Mouse (Mus musculus) urinary bladder, adult 18-20 months (tissue): ENCODE measurements around the gene Zdhhc12.

ENCODE experiments used
- DNase-seq, 2 experiments: peaks; one replicate each; pipeline ENCODE4 v3.0.0; 2022; ENCODE audit warnings: low spot score in 2 of 2, mixed read lengths in 2 of 2

Gene Zdhhc12

GRCm38 (mm10) chr2:30100214-30100613 is 6.8 kb upstream of the Zdhhc12 start:
- DNase-seq = no peak

- DNase-seq = no peak
Observed at GRCm38 (mm10) chr2:30095882-30096527, 2.6 kb upstream of the Zdhhc12 start.

GRCm38 (mm10) chr2:30094208-30094588 is 750 bp upstream of the Zdhhc12 start:
- DNase-seq = no peak

GRCm38 (mm10) chr2:30092280-30092918 is 1.0 kb downstream of the Zdhhc12 start:
- DNase-seq = no peak

- DNase-seq = no peak
Observed at GRCm38 (mm10) chr2:30091521-30091920, 1.9 kb downstream of the Zdhhc12 start.

- DNase-seq = no peak
Observed at GRCm38 (mm10) chr2:30087310-30087709, 6.1 kb downstream of the Zdhhc12 start.

GRCm38 (mm10) chr2:30084632-30085031 is 8.8 kb downstream of the Zdhhc12 start:
- DNase-seq = no peak

GRCm38 (mm10) chr2:30084113-30084512 is 9.3 kb downstream of the Zdhhc12 start:
- DNase-seq = no peak

GRCm38 (mm10) chr2:30080181-30080800 is 13.2 kb downstream of the Zdhhc12 start:
- no peak for DNase-seq

- no peak for DNase-seq
Observed at GRCm38 (mm10) chr2:30078760-30079159, 14.7 kb downstream of the Zdhhc12 start.

- no peak for DNase-seq
Observed at GRCm38 (mm10) chr2:30078349-30078712, 15.1 kb downstream of the Zdhhc12 start.

GRCm38 (mm10) chr2:30077502-30078348 is 15.7 kb downstream of the Zdhhc12 start, which contains the start of gene Pkn3:
Gene Pkn3 (plus strand): TSS chr2:30077684.
- peak; percentile 78 to 81 for DNase-seq

- DNase-seq = no peak
Observed at GRCm38 (mm10) chr2:30076959-30077358, 16.5 kb downstream of the Zdhhc12 start.

- no peak for DNase-seq
Observed at GRCm38 (mm10) chr2:30076439-30076838, 17.0 kb downstream of the Zdhhc12 start.

GRCm38 (mm10) chr2:30075625-30076024 is 17.8 kb downstream of the Zdhhc12 start:
- no peak for DNase-seq

- no peak for DNase-seq
Observed at GRCm38 (mm10) chr2:30073285-30073684, 20.2 kb downstream of the Zdhhc12 start.

- DNase-seq = no peak
Observed at GRCm38 (mm10) chr2:30072875-30073274, 20.6 kb downstream of the Zdhhc12 start.

- DNase-seq = no peak
Observed at GRCm38 (mm10) chr2:30067962-30068361, 25.5 kb downstream of the Zdhhc12 start.

- peak in 1 of 2 experiments; percentile 52 for DNase-seq
Observed at GRCm38 (mm10) chr2:30067031-30067888, 26.2 kb downstream of the Zdhhc12 start.

GRCm38 (mm10) chr2:30066046-30066901 is 27.2 kb downstream of the Zdhhc12 start:
- peak; percentile 81 to 93 for DNase-seq
